Mouse (Mus musculus): Measurements from ENCODE around the gene Hoxb8.

Hoxb8 gene

DNA sequence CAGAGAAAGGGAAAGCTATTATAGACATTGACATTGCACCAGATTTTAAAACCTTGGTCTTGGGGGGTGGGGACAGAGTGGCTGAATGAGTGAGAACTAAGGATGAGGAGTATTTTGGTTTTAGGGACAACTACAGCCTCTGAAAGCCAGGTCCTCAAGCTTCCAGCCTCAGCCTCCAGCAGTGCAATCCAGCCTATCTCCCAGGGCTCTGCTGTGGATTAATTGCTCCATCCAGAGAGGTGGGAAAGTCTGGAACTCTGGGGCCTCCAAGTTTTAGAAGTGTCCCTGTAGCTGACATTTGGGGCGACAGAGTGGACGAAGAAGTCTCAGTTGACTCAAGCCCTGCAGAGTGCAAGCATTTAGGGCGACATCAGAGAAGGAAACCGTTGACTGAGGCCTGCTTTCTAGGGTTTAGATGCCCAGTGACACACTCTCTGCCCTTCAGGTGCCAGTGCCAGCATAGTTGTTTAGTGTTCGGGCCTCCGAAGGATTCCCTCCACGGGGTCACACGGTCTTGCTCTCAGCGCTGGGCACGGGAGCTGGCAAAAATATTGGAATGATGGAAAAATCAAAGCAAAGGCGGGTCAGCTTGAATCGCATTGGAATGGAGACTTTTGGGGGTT lies 32.2 kb downstream of the Hoxb8 start:
- DNase-seq (ENCODE audit: low spot score in 2 of 2): no peak

- DNase-seq (ENCODE audit: low spot score in 2 of 2): no peak
Measured at GRCm38 (mm10) chr11:96314671-96315343, 33.1 kb downstream of the Hoxb8 start.

GRCm38 (mm10) chr11:96315344-96315681 lies 33.6 kb downstream of the Hoxb8 start:
- no peak for DNase-seq (ENCODE audit: low spot score in 2 of 2)

DNA sequence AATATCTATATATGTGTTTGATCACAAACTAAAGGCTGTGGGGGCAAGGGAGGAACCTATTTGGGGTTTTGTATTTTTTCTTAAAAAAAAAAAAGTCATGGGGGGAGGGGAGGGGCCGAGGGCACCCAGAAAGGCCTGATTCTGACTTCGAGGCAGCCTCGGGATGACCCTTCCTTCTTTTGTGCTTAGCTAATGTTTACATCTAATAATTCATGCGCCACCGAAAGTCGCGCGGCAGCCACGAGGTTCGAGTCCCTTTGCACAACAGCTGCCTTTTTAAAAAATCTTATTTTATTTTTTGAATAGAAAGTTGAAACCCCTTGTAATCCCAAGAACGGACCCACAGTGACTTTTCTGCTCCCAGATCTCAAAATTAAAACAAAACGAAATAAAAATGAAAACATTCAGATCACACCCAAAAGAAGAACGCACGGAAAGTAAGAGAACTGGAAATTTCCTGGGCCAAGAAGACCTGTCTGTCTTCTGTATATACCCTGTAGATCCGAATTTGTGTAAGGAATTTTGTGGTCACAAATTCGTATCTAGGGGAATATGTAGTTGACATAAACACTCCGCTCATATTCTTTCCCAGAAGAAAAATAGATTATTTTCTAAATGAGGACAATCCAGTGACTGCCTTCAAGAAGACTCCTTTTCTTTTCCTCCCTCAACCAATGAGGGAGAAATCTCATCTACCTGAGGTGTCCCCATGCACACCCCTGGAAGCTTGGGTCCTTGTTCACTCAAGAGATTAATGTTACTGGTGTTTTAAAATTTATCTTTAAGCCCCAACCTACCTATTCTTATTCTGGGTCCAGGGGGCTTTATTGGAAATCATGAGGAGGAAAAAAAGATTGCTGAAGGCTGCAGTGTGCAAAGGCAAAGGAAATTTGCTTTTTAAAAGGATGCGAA lies 35.2 kb downstream of the Hoxb8 start:
- no peak for DNase-seq (ENCODE audit: low spot score in 2 of 2)

DNA sequence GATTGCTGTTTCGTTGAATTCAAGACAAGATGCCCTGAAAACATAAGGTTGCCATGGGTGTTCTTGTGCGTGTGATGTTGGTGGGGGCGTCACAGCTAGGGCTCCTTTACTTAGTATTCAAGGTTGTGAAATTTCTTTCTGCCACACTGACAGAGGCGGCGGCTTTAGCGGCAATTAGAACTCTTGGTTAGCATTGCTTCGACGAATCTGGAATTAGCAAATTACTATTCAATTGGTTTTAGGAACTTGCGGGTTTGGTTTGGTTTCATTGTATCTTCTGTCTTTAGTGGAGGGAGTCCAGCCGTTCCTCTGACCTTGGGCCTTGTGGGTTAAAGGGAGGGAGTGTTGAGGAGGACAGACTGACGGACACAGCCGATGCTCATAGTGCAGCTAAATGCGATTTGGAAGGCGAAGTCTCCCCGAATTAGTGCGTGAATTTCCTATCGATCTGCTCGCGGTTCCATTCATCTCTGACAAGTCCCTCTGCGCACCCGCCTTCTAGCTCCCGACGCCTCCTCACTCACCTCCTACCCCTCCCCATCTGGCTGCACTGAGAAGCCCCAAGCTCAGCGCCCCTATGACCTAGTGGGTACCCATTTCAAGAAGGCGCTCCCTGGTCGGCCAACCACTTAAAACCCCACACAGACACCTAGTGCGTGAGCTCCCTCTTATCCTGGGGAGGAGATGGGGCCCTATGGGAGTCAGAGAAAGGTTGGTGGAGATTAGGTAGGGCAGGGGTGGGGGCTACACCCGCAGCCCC lies 36.1 kb downstream of the Hoxb8 start, which contains the start of gene Hoxb4:
TSS of gene Hoxb4 (plus strand) at position 660 of the 760 bp plus-strand sequence.
- no peak for DNase-seq (ENCODE audit: low spot score in 2 of 2)

- DNase-seq (ENCODE audit: low spot score in 2 of 2): no peak
Measured at GRCm38 (mm10) chr11:96318368-96319070, 36.8 kb downstream of the Hoxb8 start.

DNA sequence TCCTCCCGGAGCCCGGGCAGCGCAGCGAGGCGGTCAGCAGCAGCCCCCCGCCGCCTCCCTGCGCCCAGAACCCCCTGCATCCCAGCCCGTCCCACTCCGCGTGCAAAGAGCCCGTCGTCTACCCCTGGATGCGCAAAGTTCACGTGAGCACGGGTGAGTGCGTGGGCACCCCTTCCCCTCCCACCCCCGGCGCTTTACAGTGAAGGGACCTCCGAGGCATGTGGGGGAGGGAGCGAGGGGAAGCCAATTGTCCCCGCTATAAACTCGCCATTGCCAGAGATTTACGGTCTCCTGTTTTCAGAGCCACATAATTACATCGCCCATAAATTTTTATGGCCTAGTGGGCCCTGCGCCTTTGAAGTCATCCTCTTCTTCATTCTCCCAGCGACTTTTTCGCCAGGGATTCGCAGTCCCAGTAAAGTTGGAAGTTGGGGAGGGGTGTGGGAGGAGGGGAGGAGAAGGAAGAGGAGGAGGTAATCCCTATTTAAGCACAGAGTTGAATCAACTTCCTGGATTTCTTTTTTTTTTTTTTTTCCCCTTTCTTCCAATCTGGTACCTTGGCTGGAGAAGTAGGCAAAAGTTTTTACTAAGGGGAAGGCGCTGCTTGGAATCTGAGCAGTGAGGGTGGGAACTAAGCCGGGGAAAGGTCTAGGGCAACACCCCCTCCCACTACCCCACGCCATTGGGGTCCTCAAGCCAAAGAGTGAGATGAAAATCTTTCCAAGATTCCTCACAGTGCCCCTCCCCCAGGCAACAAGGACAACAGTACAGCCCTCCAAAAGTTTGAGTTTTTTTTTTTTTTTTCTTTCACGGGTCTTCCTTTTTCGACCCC lies 37.6 kb downstream of the Hoxb8 start:
- DNase-seq (ENCODE audit: low spot score in 2 of 2): no peak

GRCm38 (mm10) chr11:96319910-96320309 lies 38.2 kb downstream of the Hoxb8 start:
- DNase-seq (ENCODE audit: low spot score in 2 of 2): no peak

DNA sequence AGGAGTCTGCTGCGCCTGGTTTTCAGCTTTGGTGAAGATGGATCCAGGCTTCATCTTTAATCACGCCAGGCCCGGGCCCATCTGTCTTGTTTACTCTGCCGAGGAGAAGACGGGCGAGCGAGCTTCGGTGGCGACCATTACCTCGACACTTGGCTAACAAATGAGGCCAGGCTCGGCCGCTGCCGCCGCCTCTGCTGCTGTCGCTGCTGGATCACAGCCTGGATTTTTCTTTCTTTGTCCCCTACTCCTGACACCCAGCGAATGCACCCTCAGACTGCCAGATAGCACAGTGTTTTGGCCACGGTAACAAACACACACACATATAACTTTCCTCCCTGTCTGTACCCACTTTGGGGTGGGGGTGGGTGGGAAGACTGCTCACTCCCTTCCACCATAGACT lies 39.0 kb downstream of the Hoxb8 start:
- DNase-seq (ENCODE audit: low spot score in 2 of 2): no peak

- no peak for DNase-seq (ENCODE audit: low spot score in 2 of 2)
Measured at GRCm38 (mm10) chr11:96321846-96322245, 40.1 kb downstream of the Hoxb8 start.

GRCm38 (mm10) chr11:96322738-96323137 lies 41.0 kb downstream of the Hoxb8 start:
- no peak for DNase-seq (ENCODE audit: low spot score in 2 of 2)

GRCm38 (mm10) chr11:96323154-96323553 lies 41.4 kb downstream of the Hoxb8 start, which contains the start of gene Hoxb3:
Hoxb3 (plus strand) TSS chr11:96323326.
- no peak for DNase-seq (ENCODE audit: low spot score in 2 of 2)

GRCm38 (mm10) chr11:96324125-96324524 lies 42.4 kb downstream of the Hoxb8 start:
- no peak for DNase-seq (ENCODE audit: low spot score in 2 of 2)

DNA sequence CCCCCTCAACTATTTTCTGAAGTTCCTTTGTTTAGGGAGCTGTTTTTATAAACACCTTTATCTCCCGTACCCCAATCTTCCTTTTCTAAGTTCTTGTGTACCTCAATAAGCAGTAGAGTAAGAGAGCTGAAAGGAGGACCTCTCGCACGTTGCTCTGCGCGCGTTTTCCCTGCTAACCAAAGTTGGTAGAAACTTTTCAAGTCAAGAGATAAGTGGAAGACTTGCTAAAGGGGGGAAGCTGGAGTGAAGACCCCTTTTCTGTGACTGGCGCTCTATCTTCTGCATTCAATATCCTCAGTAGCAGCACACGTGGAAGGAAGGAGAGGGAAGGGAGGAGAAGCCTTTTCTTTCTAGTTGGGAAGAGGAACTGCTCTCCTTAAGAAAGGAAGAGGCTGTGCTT lies 43.3 kb downstream of the Hoxb8 start:
- no peak for DNase-seq (ENCODE audit: low spot score in 2 of 2)

- no peak for DNase-seq (ENCODE audit: low spot score in 2 of 2)
Measured at GRCm38 (mm10) chr11:96325747-96326212, 44.1 kb downstream of the Hoxb8 start.

GRCm38 (mm10) chr11:96326705-96327104 lies 45.0 kb downstream of the Hoxb8 start:
- no peak for DNase-seq (ENCODE audit: low spot score in 2 of 2)

GRCm38 (mm10) chr11:96327122-96327521 lies 45.4 kb downstream of the Hoxb8 start:
- no peak for DNase-seq (ENCODE audit: low spot score in 2 of 2)

DNA sequence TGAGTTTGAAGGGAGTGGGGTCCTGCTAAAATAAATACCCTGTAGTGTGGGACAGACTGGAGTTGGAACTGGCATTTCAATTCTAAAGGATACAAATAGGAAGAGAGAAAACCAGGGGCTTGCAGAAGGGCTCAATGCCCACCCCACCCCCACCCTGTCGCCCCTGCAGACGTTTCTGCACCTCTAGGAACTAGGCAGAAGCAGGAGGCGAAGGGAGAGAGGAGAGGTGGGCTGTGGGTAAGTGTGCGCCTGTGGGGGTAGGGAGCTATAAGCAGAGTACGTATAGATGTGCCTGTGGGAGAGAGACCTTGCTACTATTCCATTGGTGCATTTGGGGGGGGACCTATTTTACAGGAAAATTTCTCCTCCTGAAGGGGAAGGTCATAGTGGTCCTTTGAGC lies 46.0 kb downstream of the Hoxb8 start:
- no peak for DNase-seq (ENCODE audit: low spot score in 2 of 2)

GRCm38 (mm10) chr11:96328605-96329004 lies 46.9 kb downstream of the Hoxb8 start:
- DNase-seq (ENCODE audit: low spot score in 2 of 2): no peak

DNA sequence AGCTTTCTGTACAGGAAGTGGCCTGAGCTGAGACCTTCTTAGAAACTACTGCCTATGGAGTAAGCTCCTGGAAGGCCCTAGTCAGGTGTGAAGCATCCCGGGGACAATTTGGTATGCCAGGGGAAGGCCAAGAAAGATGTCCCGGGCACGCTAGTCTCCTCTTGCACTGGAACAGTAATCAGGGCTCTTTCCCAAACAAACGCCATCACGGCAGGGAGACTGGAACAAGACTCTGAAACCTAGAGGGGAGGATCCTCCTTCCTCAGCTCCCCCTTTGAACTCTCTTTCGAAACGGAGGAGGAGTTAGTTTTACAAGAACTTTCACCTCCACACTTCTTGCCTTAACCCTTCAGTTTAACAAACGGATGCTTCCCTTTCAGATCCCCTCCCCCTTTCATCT lies 50.4 kb downstream of the Hoxb8 start:
- no peak for DNase-seq (ENCODE audit: low spot score in 2 of 2)

Data from frontal cortex, postnatal 25 days (tissue).